Mouse (Mus musculus) kidney, postnatal 25 days (tissue): ENCODE results near the gene Nfatc3.

Experiments used
- DNase-seq, 2 experiments: peaks; one replicate each; pipeline ENCODE4 v3.0.0; 2021; ENCODE audit warnings: mixed read lengths in 2 of 2

Gene Nfatc3

GRCm38 (mm10) chr8:106059613-106060371, 1.2 kb downstream of the Nfatc3 start:
- DNase-seq = peak; percentile 61 to 74

GRCm38 (mm10) chr8:106060521-106060920, 1.9 kb downstream of the Nfatc3 start:
- no peak for DNase-seq

- DNase-seq = no peak
These were observed 3.0 kb downstream of the Nfatc3 start for GRCm38 (mm10) chr8:106061686-106062085.

GRCm38 (mm10) chr8:106063046-106063445, 4.4 kb downstream of the Nfatc3 start:
- DNase-seq = no peak

- DNase-seq = no peak
These were observed 8.1 kb downstream of the Nfatc3 start for GRCm38 (mm10) chr8:106066721-106067120.

GRCm38 (mm10) chr8:106069565-106069964, 10.9 kb downstream of the Nfatc3 start:
- no peak for DNase-seq

GRCm38 (mm10) chr8:106072113-106072512, 13.5 kb downstream of the Nfatc3 start:
- DNase-seq = no peak

- DNase-seq = no peak
These were observed 15.6 kb downstream of the Nfatc3 start for GRCm38 (mm10) chr8:106074236-106074635.

- DNase-seq = no peak
These were observed 16.0 kb downstream of the Nfatc3 start for GRCm38 (mm10) chr8:106074659-106075058.

GRCm38 (mm10) chr8:106075161-106075862, 16.7 kb downstream of the Nfatc3 start:
- DNase-seq = peak; percentile 61 to 73

- no peak for DNase-seq
These were observed 17.2 kb downstream of the Nfatc3 start for GRCm38 (mm10) chr8:106075863-106076174.

- DNase-seq = peak; percentile 51 to 73
These were observed 18.0 kb downstream of the Nfatc3 start for GRCm38 (mm10) chr8:106076612-106077011.

GRCm38 (mm10) chr8:106077452-106078067, 18.9 kb downstream of the Nfatc3 start:
- no peak for DNase-seq

- no peak for DNase-seq
These were observed 43.7 kb downstream of the Nfatc3 start for GRCm38 (mm10) chr8:106102321-106102720.

GRCm38 (mm10) chr8:106103888-106104287, 45.2 kb downstream of the Nfatc3 start:
- DNase-seq = no peak

GRCm38 (mm10) chr8:106106193-106106592, 47.6 kb downstream of the Nfatc3 start:
- DNase-seq = no peak

GRCm38 (mm10) chr8:106108080-106108479, 49.4 kb downstream of the Nfatc3 start:
- DNase-seq = peak in 1 of 2 experiments; percentile 58

GRCm38 (mm10) chr8:106108729-106109128, 50.1 kb downstream of the Nfatc3 start:
- peak in 1 of 2 experiments; percentile 58 for DNase-seq

- DNase-seq = no peak
These were observed 53.4 kb downstream of the Nfatc3 start for GRCm38 (mm10) chr8:106112041-106112440.

GRCm38 (mm10) chr8:106112514-106112913, 53.9 kb downstream of the Nfatc3 start:
- DNase-seq = no peak

- peak; percentile 46 to 71 for DNase-seq
These were observed 57.3 kb downstream of the Nfatc3 start for GRCm38 (mm10) chr8:106115897-106116296.

- DNase-seq = no peak
These were observed 64.8 kb downstream of the Nfatc3 start for GRCm38 (mm10) chr8:106123443-106123842.

GRCm38 (mm10) chr8:106126055-106126454, 67.4 kb downstream of the Nfatc3 start:
- DNase-seq = no peak

- DNase-seq = no peak
These were observed 68.4 kb downstream of the Nfatc3 start for GRCm38 (mm10) chr8:106127054-106127453.
